Mouse (Mus musculus) kidney, adult 2 months (tissue): ENCODE measurements around the gene Pfn2. TPM values are rescaled to one million over a fixed set of nuclear protein-coding genes. Genes with fewer than 3 reads are reported as not detected.

Experiments
- DNase-seq: peaks from one replicate; pipeline ENCODE4 v3.0.0; 2021
- H3K27ac ChIP-seq: fragments of 200-500 bp; 2 replicates; pipeline ENCODE4 v1.5.1; 2012; ENCODE audit warnings: low read depth, low read length, control low read depth, inconsistent platforms; ENCODE audit not compliant: insufficient read depth
- H3K27me3 ChIP-seq: fragments of 200-500 bp; replicated peaks from 2 replicates; pipeline ENCODE4 v1.6.1; 2012; ENCODE audit warnings: mild to moderate bottlenecking, moderate library complexity, low read length, inconsistent platforms; ENCODE audit not compliant: control insufficient read depth, insufficient read depth
- H3K36me3 ChIP-seq: fragments of 200-500 bp; 2 replicates; pipeline ENCODE4 v1.6.1; 2012; ENCODE audit warnings: mild to moderate bottlenecking, moderate library complexity, low read length, inconsistent platforms; ENCODE audit not compliant: control insufficient read depth, insufficient read depth
- H3K4me1 ChIP-seq: fragments of 200-500 bp; 2 replicates; pipeline ENCODE4 v1.6.1; 2011; ENCODE audit warnings: low read length; ENCODE audit not compliant: control insufficient read depth, insufficient read depth
- H3K4me3 ChIP-seq: fragments of 200-500 bp; 2 replicates; pipeline ENCODE4 v1.5.1; 2011; ENCODE audit warnings: mild to moderate bottlenecking, low read depth, low read length, control low read depth; ENCODE audit not compliant: insufficient read depth
- CTCF ChIP-seq: fragments of 200-500 bp; conservative IDR thresholded peaks from 2 replicates; pipeline ENCODE4 v1.5.1; 2011; ENCODE audit warnings: low read depth, mild to moderate bottlenecking, control low read depth, low read length, moderate library complexity, mixed read lengths; ENCODE audit not compliant: insufficient read depth, insufficient read length
- POLR2A ChIP-seq: fragments of 200-500 bp; IDR thresholded peaks from one replicate; pipeline ENCODE4 v1.6.1; 2011; ENCODE audit warnings: low read depth, low read length, control low read depth
- WGBS: fragments of 180-500 bp; shearing (Covaris S2); methylation state at CpG from one replicate; pipeline ENCODE4 v1.1.7; 2018; 5-methylcytosine and 5-hydroxymethylcytosine counted together
- polyA plus RNA-seq: library from polyadenylated mRNA; depleted of rRNA; stranded (reverse); fragments of >200 nt; gene quantifications from 2 replicates; pipeline ENCODE4 v1.2.3, GENCODE M21; 2012; rRNA removed

Pfn2 gene
- polyA plus RNA-seq, result 29.4 and 37.4 TPM in 2 replicates

DNA sequence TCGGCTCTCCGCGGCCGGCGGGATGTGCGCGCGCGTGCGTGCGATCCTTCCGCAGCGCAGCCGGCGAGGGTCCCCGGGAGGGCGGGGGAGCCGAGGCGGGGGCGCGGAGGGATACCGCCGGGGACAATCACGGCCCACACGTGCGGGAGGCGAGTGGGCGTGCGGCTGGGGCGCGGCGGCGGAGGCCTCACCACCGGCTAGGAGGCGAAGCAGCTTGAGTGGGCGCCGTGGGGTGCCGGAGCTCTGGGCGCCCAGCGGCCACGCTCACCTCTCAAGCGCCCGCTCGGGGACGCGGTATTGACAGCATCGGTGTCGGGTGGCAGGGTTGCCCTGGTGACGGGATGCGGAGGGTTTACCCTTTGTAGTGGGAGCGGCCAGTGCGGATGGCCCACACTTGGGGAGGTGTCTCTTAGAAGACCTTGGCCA lies at the start of gene Pfn2:
Pfn2 (minus strand) TSS at position 320 of the 426 bp plus-strand sequence.
- Histone ChIP-seq H3K36me3 (no peaks in the 10 kb centered on the region), H3K4me3 (peak within 1 kb of the TSS; percentile 67), H3K27me3 (no peaks in the 10 kb centered on the region), H3K4me1 (peaks cover 3% of the 10 kb centered on the region; the same call in 1 of the 2 replicates), H3K27ac (peak within 1 kb of the TSS; percentile 58)
- WGBS, result under 1% methylated on average over 52 of the region's 52 CpGs
- DNase-seq, result peak; percentile 59
- TF ChIP-seq CTCF (no peak), POLR2A (no peak)

- Histone ChIP-seq H3K36me3 (no peaks in the 10 kb centered on the region), H3K4me1 (no peaks in the 10 kb centered on the region), H3K27me3 (no peaks in the 10 kb centered on the region), H3K27ac (no peak overlapping the region), H3K4me3 (no peak overlapping the region)
- TF ChIP-seq POLR2A (no peak), CTCF (no peak)
- no peak for DNase-seq
- 62% methylated on average over 3 of the region's 3 CpGs for WGBS
Measured at GRCm38 (mm10) chr3:57882945-57883344, 35.1 kb upstream of the Pfn2 start.

- peaks cover 8% of the 10 kb centered on the region; the same call in 1 of the 2 replicates for H3K4me1 ChIP-seq
- DNase-seq, result peak; percentile 60
- no peaks in the 10 kb centered on the region for H3K36me3 ChIP-seq
- TF ChIP-seq CTCF (no peak), POLR2A (no peak)
- no peaks in the 10 kb centered on the region for H3K27me3 ChIP-seq
- WGBS, result under 1% methylated on average over 95 of the region's 104 CpGs
- peak overlapping the region; percentile 58 for H3K27ac ChIP-seq
- peak overlapping the region; percentile 67 for H3K4me3 ChIP-seq
Measured at GRCm38 (mm10) chr3:57846912-57847759, 743 bp downstream of the Pfn2 start.

GRCm38 (mm10) chr3:57846662-57846911 lies 1.3 kb downstream of the Pfn2 start:
- peak overlapping the region; percentile 67 for H3K27ac ChIP-seq
- H3K4me3 ChIP-seq, result peak overlapping the region; percentile 67
- WGBS, result 4% methylated on average over 9 of the region's 9 CpGs
- H3K27me3 ChIP-seq, result no peaks in the 10 kb centered on the region
- no peak for TF ChIP-seq POLR2A
- H3K36me3 ChIP-seq, result no peaks in the 10 kb centered on the region
- no peak for DNase-seq
- H3K4me1 ChIP-seq, result peaks cover 8% of the 10 kb centered on the region; the same call in 1 of the 2 replicates

DNA sequence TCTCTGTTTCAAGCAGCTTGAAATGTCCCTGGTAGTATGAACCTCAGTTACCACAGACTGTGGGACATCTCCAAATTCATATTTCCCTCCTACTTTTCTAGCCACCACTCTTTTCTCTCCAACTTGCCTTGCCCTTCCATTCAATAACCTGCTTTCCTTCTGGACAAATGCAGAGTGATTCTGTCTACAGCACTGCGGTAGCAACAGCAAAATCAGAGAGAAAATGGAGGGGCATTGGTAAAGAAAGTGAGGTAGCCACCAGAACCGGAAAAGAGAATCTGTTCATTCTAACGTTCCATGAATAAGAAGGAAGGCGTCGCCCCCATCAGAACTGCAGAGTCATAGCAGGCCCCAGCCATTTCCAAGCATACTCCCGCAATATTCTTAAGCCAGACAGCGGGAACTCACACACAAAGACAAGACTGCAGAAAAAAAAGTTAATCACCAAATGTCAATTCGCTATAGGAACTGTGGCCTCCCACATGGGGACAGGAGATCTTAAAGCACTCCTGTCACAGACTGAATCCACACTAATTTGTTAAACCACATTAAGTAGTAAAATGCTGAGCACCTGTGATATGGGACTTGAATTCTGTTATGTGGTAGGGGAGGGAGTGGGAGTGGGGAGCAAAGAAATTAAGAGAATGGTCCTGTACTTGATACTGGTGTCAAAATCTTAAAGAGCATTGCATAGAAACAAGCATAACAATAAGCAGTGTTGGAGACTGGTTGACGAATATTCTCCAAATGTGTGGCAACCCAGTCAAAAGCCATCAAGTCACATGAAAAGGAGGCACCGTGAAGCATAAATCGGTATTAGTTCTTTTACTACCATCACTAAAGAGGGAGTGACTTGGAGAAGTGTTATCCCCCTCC lies 1.9 kb downstream of the Pfn2 start:
- Histone ChIP-seq H3K4me3 (peak overlapping the region; percentile 67), H3K27me3 (no peaks in the 10 kb centered on the region), H3K27ac (peak overlapping the region; percentile 76), H3K36me3 (no peaks in the 10 kb centered on the region), H3K4me1 (peaks cover 8% of the 10 kb centered on the region; the same call in 1 of the 2 replicates)
- WGBS, result 24% methylated on average over 11 of the region's 11 CpGs
- TF ChIP-seq CTCF, result no peak
- TF ChIP-seq POLR2A, result no peak
- peak; percentile 18 for DNase-seq

GRCm38 (mm10) chr3:57843775-57844174 lies 4.1 kb downstream of the Pfn2 start:
- peaks cover 8% of the 10 kb centered on the region; the same call in 1 of the 2 replicates for H3K4me1 ChIP-seq
- H3K4me3 ChIP-seq, result no peak overlapping the region
- no peak for TF ChIP-seq POLR2A
- 0 out of 2 replicates have a peak, but pooled peaks have one; percentile 3 for TF ChIP-seq CTCF
- DNase-seq, result peak; percentile 47
- H3K36me3 ChIP-seq, result no peaks in the 10 kb centered on the region
- H3K27me3 ChIP-seq, result no peaks in the 10 kb centered on the region
- H3K27ac ChIP-seq, result no peak overlapping the region

DNA sequence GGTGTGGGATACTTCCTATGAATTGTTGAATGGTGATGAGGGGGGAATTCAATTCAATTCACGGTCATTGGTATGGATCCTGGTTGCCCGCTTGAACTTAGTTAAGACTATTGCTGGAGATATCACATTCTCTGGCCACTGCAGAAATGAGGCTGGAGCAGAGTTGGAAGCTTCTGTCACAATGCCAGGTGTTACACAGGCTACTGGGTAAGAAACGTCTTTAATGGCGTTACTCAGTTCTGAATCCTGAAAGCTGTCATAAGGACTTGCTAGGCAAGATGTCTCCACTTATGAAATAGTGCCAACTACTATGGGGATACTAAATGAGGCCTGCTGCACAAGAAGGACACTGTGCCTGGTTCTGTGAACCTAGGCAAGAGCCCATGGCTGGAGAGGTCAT lies 11.0 kb downstream of the Pfn2 start:
- no peak overlapping the region for H3K27ac ChIP-seq
- H3K27me3 ChIP-seq, result no peaks in the 10 kb centered on the region
- no peaks in the 10 kb centered on the region for H3K4me1 ChIP-seq
- DNase-seq, result no peak
- 82% methylated on average over 4 of the region's 4 CpGs for WGBS
- no peak for TF ChIP-seq POLR2A
- TF ChIP-seq CTCF, result no peak
- H3K4me3 ChIP-seq, result no peak overlapping the region
- no peaks in the 10 kb centered on the region; the same call in 1 of the 2 replicates for H3K36me3 ChIP-seq
